Mouse (Mus musculus): Measurements from ENCODE around the gene Cdk5rap3.

DNA sequence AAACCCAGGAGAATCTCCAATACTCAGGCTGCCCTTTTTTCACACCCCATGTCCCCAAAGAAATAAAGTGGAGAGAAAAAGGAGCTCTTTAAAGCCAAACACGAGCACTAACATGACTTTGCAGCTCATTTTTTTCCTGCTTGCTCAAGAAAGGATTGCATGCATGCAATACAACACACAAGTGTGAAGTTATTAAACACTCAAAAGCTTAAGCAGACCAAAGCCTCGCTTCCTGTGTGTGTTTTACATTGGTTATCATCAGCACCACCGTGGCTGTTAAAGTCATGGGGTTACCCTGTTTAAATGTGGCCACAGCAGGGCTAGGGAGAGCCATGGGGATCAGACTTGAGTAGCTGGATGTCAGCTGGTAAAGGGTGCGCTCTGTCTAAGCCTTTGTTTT, 39.2 kb downstream of the Cdk5rap3 start:
- TF ChIP-seq POLR2A (IDR thresholded peaks at IDR 0.05; ENCODE audit: low read depth, low read length): no peak
- TF ChIP-seq CTCF (IDR thresholded peaks at IDR 0.05; ENCODE audit: extremely low read depth, insufficient read length, insufficient replicate concordance, low read depth, low read length): no peak
